Mouse (Mus musculus): ENCODE results near the gene Fbxw5.

Gene Fbxw5

DNA sequence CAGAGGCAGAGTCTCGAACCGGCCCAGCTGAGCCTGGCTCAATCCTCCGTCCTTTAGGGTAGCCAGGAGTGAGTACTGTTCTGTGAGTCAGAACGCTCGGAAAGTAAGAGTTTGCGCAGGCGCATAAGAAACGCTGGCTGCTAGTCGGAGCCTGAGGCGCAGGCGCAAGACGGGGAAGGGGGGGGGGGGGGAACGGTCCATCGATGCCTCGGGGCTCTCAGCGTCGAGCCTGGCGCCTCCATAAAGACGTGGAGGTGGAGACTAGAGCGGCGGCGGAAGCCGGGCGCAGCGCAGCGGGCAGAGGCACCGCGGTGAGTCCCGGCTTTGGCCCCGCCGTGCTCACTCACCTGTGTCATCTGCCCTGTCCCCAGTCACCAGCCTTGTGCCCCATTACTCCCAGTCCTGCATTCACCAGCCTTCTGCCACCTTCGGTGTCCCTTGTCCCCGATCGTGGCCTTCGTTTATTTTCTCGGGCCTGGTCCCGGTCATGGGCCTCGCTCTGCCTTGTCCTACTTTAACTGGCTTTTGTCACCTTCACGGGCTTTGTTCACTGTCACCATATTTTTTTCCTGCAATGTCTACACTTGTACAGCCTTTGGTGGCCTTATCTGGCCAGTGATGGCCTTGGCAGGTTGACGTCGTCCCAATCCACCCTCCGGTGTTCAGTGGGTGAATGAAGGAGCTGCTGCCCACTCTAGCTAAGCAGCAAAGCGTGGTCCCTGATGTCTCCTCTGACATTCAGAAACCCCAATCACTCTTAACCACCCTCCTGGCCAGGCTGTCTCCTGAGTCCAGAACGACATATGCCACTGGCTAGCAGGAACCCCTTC lies at the start of gene Fbxw5:
TSS of gene Fbxw5 (plus strand) at position 175 of the 830 bp plus-strand sequence.
- in situ Hi-C loops (cut with MboI; ENCODE audit: unreplicated experiment in 2 of 2): loop anchor here (10.0 to 25.0 kb wide), 2 partner anchors 54 to 1412 kb away; partner anchors contain the start of genes Edf1 (in 1 of the 2), Med22 (in 1 of the 2), Rpl7a (in 1 of the 2) and Surf1 (in 1 of the 2)

DNA sequence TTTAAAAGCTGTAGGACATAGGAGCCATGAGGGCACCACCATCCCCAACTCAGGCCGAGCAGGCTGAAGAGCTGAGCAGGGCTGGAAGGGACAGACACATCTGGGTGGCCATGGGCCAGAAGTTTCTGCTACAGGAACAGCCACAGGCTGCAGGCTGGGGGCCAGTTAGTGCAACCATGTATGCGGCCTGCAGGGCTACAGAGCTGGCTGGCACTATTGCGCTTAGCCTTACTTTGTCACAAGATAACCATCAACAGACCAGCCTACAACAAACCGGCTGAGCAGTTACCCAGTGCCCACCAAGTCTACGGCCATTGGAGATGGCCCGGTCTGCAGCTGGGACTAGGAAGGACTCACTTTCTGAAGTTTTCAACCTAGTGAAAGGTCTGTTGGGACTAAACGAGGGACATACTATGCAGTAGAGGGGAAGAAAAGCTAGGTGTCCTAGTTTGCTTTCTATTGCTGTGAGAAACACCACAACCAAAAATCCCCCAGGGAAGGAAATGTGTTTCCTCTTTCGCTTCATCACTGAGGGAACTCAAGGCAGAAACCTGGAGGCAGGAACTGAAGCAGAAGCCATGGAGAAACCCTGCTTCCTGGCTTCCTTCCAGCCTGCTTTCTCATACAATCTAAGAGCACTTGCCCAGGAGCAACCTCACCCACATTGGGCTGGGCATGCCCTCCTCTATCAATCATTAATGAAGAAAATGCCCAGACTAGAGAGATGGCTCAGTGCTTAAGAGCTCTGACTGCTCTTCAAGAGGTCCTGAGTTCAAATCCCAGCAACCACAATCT lies 49.5 kb upstream of the Fbxw5 start:
- in situ Hi-C loops (cut with MboI; ENCODE audit: unreplicated experiment in 2 of 2): no loop called here

DNA sequence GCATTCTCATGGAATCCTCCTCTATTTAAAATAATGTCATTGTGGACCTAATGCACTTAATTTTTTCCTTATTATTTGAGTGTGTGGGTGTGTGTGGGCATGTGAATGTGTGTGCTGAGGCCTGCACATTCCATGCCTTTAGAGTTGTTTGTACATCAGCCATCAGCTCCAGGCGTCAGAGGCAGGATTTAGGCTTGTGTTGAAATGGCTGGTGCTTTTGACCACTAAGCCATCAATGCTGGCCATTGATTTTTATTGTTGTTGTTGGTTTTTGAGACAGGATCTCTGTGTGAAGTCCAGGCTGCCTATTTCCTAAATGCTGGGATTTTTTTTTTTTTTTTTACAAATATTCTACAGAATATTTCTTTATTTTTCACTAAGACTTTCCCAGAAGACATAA lies 47.6 kb upstream of the Fbxw5 start:
- in situ Hi-C loops (cut with MboI; ENCODE audit: unreplicated experiment in 2 of 2): no loop called here

DNA sequence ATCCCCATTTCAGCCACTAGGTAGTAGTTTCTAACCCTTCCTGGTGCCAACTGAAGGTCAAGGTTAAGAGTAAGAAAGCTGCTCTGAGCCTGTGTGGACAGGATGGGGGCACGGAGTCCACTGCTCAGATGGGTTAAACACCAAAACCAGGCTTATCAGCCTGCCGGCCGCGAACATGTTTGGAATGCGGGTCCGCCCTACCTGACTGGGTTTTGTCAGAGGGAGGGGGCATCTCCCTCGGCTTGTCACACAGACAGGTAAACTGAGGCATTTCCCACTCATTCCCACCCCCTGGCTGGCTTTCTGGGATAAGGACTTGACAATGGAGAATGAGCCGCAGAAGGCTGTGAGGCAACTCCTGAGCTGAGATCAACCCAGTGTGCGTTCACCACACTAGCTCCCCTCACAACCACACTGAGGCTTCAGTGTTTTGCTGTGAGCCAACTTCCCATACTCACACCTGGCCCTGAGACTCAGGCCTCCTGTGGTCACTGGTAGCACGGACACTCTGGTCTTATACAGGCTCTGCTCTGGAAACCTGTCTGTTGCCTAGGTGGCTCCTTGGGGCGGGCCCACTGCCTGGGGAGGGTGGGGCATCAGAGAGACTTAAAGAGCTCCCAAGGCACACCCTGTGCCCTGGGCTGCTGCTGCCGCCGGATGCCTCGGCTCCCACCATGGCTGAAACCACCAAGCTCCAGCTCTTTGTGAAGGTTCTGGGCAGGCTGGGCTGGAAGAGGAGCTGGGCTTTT lies 44.2 kb upstream of the Fbxw5 start, which contains the start of gene Clic3:
TSS of gene Clic3 (plus strand) at position 634 of the 749 bp plus-strand sequence.
- in situ Hi-C loops (cut with MboI; ENCODE audit: unreplicated experiment in 2 of 2): no loop called here

DNA sequence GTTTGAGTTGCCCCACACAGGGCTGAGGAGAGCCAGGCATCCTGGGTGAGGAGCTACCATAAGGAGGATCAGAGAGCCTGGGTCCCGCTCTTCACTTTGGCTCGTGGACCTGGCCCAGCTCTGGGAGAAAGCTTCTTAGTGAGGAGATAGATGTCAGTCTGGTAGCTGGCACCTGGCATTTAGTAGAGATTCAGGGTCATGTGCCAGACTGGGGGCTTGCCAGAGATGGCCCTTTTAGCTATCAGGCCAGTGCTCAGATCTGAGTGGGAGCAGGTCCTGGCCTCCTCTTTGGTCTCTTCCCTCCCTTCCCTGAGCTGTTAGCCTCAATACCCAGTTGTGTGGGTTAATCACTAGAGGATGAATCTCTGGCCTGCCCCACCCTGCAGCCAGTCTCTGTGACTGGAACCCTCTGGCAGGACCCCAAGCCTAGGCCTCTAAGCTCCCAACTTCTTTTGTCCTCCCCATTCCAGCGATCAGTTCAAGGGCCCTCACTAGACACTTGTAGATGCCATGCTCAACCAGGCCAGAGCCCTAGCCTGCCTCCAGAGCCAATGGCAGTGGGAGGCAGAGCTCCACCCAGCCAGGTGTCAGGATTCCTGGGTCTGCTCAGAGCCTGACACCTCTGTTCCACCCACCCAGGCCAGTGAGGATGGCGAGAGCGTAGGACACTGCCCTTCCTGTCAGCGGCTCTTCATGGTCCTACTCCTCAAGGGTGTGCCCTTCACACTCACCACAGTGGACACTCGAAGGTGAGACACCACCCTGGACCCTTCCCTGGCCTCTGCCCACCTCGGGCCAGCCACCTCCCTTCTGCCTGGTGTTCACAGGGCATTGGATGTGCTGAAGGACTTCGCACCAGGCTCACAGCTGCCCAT lies 43.3 kb upstream of the Fbxw5 start:
- in situ Hi-C loops (cut with MboI; ENCODE audit: unreplicated experiment in 2 of 2): no loop called here

DNA sequence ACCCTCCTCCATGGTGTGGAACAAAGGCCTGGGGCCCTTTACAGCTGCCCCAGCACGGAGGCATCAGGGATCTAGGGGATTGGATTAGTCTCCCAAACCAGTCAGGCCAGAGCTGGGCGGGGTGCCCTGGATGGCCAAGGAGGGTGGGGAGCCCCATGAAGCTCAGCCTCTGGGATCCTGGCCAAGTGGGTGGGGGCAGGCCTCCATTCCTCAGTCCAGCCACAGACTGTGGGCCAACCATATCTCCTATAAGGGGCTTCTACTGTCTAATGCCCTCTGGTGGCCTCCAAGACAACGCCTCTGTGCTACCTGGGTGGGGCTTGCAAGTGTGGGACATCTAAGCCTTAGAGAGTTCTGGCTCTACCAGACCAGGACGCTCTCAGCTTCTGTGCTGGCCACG lies 41.6 kb upstream of the Fbxw5 start:
- in situ Hi-C loops (cut with MboI; ENCODE audit: unreplicated experiment in 2 of 2): no loop called here

DNA sequence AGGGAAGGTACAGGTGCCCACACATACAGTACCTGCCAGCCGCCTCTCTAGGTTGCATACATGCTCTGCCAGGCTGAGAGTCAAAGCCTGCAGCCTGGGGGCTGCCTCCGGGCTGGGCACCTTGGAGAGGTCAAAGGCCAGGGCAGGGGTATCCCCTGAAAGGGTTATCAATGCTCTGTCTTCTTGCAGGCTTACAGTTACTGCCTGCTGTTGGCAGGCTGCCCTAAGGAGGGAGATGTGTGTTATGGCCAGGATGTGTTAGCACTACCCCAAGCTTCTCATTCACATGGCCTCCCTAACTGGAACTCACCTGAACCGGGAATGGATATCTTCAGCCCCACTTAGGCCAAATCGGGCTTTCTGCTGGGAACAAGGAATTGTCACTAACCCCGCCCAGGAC lies 40.4 kb upstream of the Fbxw5 start:
- in situ Hi-C loops (cut with MboI; ENCODE audit: unreplicated experiment in 2 of 2): no loop called here

DNA sequence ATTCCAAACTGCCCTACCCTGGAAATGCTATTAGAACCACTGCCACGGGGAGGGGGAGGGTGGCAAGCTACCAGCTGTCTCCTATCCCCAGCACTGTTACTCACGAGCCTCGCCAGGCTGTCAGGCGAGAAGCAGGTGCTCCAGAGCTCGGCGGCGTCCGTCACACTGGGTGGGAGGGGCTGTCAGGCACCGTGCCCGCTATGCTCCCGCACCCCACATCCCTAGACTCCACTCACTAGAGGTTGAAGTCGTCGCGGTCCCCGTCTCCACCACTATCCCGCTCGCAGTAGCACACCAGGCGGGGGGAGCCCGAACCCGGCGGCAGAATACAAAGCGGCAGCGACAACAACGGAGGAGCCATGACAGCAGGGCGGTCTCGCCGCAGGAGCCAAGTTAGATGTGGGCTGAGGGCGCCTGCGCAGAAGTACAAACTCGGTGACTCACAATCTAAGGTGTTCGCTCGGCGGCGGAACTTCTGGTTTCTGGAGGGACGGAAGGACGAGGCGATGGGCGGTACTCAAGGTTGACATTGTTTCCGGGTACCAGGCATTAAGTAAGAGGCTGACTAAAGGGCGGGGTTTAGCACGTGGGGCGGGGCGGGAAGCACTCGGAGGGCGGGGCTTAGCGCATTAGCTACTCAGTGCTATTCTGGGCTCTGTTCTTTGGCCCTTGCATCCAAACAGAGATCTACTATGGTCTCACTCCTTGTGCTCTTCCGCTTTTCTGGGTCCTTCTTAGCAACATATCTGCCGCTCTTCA lies 39.8 kb upstream of the Fbxw5 start, which contains the start of gene Paxx:
TSS of gene Paxx (minus strand) at position 544 of the 759 bp plus-strand sequence.
- in situ Hi-C loops (cut with MboI; ENCODE audit: unreplicated experiment in 2 of 2): no loop called here

DNA sequence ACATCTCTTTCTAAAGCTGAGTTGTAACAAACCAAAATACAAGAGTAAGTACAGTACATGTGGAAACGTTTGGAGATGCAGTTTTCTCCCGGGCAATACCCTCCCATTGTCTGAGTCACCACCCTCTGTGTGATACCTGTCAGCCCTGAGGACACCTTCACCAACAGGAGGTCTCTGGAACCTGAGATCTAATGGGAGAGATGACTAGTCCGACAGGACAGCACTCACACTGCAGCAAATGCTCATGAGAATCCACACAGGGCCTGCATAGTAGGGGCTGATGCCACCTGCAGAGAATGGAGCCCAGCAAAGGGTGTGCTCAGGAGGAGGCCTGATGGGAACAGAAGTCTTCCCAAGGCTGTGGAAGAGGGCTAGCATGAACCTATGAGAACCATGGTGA lies 39.1 kb upstream of the Fbxw5 start:
- in situ Hi-C loops (cut with MboI; ENCODE audit: unreplicated experiment in 2 of 2): no loop called here

DNA sequence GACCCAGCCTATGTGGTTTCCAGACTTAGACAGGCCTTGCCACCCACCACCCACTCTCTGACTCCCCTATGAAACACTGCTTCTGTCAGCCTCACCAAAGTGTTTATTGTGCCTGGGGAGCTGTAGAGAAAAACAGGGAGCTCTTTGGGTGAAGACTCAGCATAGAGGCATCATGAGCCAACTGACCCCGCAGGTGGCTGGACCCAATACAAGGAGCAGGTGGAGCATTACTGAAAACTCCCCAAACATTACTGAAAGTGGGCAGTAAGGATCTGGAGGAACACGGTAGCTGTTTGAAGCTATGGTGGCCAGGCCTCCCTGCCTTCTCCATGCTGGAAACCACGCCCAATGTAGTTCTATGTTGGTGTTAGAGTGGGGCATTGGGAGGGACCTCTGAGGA lies 36.9 kb upstream of the Fbxw5 start:
- in situ Hi-C loops (cut with MboI; ENCODE audit: unreplicated experiment in 2 of 2): no loop called here

DNA sequence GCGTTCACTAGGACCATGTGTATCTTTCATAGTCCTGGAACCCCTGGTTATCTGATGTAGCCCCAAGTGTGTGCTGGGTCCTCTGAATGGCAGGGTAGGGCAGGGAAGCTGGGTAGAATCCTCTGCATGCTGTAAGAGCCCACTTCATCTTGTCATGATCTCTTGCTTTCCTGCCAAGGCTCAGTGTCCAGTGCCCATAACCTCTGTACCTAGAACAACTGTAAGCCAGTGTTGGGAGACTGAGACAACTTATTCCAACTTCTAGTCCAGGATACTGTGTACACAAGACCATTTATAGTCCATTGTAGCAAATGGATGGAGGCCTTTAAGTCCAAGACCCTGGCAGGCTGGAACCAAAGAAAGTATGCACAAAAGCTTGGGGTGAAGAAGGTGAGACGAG lies 35.3 kb upstream of the Fbxw5 start:
- in situ Hi-C loops (cut with MboI; ENCODE audit: unreplicated experiment in 2 of 2): no loop called here

DNA sequence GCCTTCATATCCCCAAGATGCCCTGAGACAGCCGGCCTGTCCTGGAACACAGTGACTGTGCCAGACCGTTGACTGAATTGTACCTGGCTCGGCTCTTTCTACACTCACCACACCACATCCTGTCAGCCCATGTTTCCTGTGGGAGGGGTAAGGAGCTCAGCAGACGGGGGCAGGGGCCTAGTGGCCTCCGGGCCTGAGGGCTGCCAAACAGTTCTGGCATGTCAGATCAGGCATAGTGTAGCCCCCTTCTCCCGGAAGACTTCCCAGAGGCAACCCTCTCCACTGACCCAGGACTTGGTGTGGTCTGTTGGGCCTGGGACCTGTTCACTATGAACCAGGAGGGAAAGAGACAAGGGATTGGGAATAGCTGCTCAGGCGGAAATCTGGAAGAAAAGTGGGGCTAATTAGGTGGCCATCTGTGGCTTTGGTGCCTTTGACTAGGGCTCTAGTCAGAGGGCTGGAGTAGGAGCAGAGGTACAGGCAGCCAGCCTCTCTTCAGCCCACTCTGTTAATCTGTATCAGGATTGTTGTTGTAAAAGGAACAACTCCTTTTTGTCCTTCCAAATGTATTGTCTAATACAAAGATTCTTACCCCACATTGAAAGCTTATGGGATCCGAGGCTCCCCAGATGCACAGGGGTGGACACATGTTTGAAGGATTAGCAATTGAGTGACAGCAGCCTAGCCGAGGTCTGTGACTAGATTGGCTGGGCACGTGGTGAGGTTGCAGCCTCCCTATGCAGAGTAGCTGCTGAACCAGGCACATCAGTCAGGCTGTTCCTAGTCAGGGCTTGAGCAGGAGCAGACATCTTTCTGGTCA lies 34.5 kb upstream of the Fbxw5 start:
- in situ Hi-C loops (cut with MboI; ENCODE audit: unreplicated experiment in 2 of 2): no loop called here

DNA sequence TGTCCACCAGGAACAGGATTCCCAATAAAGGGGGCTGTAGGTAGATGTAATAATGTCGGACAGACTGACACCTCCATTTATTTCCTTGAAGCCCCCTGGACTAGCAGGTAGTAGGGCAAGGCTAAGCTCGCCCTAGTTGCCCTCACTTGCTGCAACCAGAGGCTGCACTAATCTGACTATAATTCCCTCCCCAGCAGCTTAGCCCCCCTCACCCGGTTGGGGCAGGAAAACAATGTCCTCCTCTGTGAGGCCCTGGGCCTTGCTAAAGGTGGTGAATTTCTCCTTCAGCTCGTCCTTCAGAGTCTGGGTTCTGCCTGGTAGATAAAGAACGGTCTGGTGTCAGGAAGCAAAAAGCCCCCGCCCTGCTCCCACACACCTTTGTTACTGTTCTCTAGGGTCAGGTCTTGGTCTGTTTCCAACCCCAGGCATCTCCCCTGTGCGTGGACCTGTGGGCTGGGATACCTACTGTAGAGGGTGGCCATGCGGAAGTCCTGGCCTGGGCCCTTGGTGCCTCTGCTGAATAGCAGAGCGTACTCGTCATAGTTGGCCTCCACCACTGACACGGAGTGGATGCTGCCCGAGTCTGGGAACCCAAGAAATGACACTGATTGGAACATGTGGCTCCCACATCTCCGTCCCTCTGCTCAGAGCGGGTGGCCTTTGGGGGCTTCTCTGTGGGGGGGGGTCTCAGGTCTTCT lies 32.8 kb upstream of the Fbxw5 start:
- in situ Hi-C loops (cut with MboI; ENCODE audit: unreplicated experiment in 2 of 2): no loop called here

DNA sequence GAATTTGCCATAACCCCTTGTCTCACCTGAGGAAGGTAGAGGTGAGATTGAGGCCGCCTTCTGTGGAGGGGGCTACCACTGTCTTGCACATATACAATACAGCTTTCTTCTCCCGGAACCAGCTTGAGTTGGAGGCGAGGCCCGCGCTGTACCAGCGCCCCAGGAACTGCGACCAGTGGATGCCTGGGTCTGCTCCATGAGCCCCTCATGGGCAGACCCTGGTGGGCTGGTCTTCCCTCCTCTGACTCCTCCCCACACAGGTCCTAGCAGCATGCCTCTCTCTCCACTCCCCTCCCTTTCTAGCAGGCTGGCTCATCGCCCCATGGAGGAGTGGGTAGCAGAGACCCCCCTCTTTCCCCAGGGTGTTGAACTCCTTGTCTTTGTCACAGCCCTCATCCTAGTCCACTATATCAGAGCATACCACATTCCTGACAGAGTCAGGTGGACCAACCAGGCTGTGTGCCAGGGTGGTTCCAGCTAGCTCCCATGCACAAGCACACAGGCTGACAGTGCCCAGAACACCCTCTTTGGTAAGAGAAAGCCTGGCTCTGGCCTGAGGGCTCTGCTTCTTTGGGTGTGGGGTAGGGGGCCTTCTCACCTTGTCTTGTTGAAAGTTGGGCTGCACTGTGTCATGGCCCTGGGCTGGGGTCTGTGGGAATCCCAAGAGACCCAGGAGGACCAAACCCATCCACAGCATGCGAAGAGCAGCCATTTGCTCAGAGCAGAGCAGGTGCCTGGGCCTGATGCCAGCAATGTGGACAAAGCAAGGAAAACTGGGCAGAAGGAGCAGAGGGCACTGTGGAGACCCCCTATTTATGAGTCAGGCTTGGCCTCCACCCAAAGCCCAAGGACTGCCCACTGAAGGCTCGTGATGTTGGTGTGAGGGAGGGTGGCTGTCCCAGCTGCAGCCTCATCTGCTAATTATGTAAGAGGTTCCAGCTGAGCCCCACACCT lies 31.3 kb upstream of the Fbxw5 start:
- in situ Hi-C loops (cut with MboI; ENCODE audit: unreplicated experiment in 2 of 2): no loop called here

DNA sequence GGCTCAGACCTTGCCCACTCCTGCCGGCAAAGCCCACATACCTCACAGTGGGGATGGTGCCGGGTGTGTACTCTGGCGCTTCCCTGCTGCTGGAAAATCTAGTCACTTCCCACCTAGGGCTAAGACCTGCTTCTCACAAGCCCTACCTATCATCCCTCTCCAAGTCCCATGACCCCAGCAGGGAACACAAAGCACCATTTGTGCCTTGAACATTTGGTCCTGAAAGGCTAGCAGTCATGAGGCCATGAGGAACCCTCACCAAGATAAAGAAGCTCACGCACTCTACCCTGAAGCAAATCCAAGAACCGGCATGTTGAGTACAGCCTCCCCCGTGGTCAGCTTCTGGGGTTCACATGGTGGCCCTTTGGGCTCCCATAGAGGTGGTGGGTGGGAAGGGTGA lies 30.6 kb upstream of the Fbxw5 start, which contains the start of gene Ptgds:
TSS of gene Ptgds (minus strand) at position 78 of the 400 bp plus-strand sequence.
- in situ Hi-C loops (cut with MboI; ENCODE audit: unreplicated experiment in 2 of 2): no loop called here

DNA sequence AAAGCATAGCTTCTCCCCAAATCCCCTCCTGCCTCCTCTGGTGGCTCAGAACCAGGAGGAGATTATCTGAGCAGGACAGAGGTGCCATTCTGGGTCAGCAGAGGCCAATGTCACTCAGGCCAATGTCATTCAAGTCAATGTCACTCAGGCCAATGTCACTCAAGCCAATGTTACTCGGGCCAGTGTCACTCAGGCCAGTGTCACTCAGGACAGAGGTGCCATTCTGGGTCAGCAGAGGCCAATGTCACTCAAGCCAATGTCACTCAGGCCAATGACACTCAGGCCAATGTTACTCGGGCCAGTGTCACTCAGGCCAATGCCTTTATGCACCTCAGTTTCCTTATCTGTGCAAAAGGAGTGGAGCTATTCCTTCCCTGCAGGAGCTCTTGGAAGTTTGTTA lies 28.0 kb upstream of the Fbxw5 start:
- in situ Hi-C loops (cut with MboI; ENCODE audit: unreplicated experiment in 2 of 2): no loop called here

DNA sequence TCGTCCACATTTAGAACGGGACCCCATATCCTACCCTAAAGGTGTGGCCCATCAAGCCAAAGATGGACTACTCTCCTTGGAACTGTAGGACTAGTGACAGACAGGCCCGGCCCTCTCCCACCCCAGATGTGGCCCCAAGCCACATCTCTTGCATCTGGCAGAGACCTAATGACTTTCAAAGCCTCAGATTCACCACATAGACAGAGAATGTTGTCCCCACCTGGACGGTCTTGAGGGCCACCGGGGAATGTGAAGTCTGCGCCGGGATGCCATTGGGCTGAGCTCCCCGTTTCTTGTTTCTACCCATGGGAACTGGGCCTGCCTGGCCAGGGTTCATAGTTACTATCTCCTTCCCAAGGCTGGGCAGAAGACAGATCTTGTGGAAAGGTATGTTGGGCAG lies 23.0 kb upstream of the Fbxw5 start:
- in situ Hi-C loops (cut with MboI; ENCODE audit: unreplicated experiment in 2 of 2): no loop called here
